Mouse (Mus musculus) brain, embryonic 14.5 days (tissue): ENCODE measurements around the gene Uncx.

Source experiments
- CTCF ChIP-seq: fragments of 200-500 bp; IDR thresholded peaks from 2 replicates; pipeline ENCODE4 v1.5.1; 2012; ENCODE audit warnings: inconsistent platforms, mild to moderate bottlenecking, moderate library complexity, borderline replicate concordance; ENCODE audit not compliant: insufficient read depth, insufficient read length; ENCODE audit errors: extremely low read depth
- POLR2A ChIP-seq: fragments of 200-500 bp; IDR thresholded peaks from 2 replicates; pipeline ENCODE4 v1.6.1; 2012; ENCODE audit warnings: mild to moderate bottlenecking, inconsistent platforms, borderline replicate concordance; ENCODE audit not compliant: poor library complexity, insufficient read depth, insufficient read length, severe bottlenecking; ENCODE audit errors: extremely low read depth

GRCm38 (mm10) chr5:139498791-139499190 lies 44.5 kb upstream of the Uncx start:
- TF ChIP-seq CTCF (no peak), POLR2A (no peak)
